Mouse (Mus musculus) NIH3T3 (cell line): ENCODE results near the gene P4ha2.

ENCODE experiments used
- DNase-seq: peaks from one replicate; pipeline ENCODE4 v3.0.0-alpha.2; 2012; ENCODE audit warnings: low read depth

P4ha2 gene

DNA sequence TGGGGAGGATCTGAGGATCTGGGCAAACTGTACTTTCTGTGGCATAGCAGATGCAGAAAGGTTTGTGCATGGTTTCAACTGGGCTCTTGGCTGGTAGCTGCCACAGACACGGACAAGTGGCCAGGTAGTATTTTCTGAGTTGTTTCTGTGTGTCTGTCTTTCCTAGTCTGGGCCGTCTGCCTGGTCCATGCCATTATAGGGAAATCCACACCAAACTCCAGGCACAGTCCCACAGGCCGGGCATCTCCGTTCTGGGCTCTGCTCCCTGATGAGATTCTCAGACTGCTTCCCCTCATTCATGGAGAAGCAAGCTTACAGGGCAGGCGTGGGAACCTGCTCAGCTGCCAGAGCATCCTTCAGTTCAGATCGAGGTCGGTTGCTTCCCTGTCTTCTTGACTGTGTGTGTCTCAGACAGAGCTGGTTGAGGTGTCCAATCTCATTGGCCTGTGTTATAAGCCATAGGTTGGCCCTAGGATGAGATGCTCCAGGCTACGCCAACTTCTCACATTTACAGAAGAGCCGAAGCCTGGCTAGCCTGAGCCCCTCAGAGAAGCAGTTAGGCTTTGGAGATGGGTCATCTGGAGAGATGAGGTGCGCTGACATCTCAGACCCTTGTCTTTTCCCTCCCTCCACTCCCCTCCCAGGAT is at the start of gene P4ha2:
P4ha2 (plus strand) TSS at position 51 of the 647 bp plus-strand sequence.
- no peak for DNase-seq

DNA sequence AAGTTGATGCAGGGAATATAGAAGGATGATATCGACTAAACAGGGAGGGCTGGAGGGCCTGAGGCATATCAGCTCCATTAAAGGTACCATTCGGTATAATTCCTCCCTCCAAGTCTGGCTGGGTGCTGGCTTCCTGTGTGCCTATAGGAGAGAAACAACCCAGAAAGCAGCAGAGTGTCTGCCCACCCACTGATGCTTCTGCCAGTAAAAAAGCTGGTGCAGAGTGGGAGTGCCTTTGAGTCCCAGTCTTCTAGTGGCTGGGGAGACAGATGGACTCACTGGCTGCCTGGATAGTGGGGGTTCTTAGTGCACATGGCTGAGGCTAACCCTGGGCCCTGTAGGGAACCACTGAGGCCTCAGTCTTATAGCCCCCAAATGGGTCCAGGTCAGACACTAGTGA is 49.7 kb upstream of the P4ha2 start:
- no peak for DNase-seq

DNA sequence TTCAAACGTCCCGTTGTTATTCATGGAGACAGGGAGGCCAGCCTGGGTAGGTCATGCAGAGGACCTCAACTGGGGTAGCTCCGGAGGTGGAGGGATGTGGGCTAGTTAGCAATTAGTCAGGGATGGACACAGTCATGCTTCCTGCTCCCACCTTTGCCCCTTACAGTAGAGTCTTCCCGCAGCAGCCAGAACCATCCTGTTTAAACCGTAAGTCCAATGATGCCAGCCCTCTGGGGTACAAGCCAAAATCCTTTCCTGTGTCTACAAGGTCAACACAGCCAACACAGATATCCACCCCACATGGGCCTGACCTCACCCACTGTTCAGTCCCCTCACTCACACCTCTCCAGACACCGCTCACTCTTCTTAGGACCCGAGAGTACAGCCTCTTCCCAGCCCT is 48.7 kb upstream of the P4ha2 start:
- DNase-seq, result no peak

DNA sequence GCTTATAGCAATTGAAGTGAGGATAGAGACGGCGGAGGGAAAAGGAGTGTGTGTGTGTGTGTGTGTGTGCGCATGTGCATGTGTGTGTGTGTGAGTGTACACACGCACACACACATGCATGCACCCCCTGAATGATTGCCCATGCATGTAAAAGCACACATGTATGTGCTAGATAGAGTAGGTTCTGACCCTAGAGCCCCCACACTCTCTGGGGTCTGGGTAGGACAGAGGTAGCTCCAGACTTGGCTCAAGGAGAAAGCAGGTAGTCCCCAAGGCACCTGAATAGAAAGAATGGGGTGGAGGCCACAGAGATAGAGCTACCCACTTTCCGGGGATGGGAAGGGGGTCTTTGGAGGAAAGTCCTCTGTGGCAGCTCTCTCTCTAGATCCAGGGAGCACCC is 47.8 kb upstream of the P4ha2 start:
- DNase-seq, result no peak

DNA sequence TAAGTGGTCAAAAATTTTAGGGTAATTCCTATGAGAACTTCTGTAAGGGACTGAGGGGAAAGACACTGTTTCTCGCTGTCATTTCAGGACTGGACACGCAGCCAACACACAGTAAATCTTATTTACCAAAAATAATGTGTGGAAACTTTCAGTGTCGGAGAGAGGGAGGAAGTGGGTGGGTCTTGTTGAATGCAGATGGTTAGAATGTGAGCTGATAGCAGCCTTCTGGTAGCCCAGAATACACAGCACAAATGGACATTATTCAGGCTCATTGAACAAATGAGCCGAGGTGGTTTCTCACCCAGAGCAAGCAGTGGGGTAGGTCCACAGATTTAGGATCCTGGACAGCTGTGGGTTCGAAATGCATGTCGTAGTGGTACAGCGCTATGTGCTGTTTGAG is 46.8 kb upstream of the P4ha2 start:
- DNase-seq, result no peak

DNA sequence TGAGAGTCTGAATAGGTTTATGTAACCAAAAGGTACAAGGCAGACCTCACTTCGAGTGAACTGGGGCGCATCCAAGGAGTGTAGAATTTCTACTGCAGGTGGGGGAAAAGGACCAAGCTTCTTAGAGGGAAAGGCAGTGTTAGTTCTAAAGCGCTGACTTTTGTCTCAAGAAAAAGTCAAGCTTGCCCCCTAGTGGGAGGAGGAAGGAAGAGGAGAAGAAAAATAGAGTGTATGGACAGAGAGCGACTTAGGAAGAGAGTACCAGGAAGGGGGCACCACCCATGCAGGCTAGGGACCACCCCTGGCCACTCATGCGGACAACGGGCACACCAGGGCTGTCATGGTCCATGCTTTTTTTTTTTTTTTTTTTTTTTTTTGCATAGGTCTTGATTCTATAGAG is 45.6 kb upstream of the P4ha2 start:
- peak; percentile 86 for DNase-seq

DNA sequence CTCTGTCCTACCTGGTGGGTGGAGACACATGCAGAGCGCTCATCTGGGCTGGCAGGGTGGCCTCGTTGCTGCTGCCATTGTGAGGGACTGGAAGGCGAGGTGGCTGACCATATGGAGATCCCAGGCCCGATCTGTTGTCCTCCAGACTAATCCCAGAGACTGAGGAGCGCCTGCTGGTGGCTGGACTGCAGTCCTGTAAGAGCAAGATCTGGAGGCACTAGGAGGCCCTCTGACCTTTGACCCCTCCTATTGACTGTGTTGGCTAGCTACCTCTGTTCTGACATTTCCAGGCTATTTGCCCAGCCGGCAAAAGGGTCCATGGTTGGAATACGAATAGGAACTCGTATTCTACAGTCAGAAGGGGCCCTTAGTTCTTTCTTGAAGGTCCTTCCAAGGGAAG is 43.8 kb upstream of the P4ha2 start:
- peak; percentile 34 for DNase-seq

DNA sequence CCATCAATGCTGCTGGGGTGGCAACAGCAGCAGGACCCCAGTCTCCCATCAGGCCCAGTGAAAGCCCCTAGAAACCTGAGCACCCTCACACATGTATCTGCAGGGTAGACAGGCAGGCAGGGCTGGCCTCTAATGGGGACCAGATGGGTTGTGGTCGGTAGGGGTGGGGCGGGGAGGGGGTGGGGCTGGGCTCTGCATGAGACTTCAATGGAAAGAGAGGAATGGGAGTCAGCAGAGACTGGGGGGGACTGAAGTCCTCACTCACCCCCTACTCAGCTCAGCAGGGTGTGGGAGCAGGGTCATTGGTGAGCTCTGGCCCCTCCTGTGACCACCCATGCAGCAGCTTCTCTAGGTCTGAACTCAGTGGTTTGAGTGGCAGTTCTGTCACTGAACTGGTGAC is 42.5 kb upstream of the P4ha2 start:
- peak; percentile 67 for DNase-seq

DNA sequence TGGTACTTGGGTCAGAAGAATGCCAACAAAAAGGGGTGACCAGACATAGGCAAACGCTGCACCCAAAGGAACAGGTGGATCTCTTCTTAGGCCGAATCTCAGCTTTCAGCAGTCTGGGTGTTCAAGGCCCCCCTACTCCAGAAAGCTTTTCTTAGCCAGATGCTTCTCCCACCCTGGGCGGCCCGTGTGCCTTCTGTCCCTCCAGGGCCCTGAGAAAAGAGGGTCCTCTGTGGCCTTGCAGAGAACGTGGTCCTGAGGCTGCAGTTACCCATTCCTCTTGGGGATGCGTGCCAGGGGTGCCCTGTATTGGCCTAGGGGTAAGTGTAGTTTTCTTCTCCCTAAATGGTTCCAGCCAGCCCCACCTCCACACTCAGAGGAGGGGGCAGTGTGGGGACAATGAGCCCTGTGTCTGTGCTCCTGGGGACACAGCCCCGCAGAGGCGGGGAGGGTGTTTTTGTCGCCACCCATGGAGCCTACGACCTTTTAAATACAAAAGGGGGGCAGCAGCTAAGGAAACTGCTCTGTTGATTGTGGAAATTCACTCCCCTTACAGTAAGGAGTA is 41.8 kb upstream of the P4ha2 start:
- DNase-seq, result no peak

DNA sequence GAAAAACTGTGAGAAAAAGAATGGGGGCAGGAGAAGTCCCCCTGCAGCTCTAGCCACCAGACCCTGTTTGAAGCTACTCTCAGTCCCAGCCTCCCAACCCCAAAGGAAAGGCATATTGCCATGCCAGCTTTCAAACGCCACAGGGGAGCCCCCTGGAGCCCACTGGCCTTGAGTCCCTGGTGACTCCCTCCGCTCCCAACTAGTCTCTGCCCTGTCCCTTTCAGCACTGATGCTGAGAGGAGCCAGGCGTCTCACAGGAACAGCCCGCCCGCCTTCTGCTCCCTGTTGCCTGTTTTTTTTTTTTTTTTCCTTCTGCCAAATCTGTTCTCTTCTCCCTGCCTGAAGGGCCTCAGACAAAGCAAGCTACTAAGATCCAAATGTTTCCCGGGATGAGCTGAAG is 41.3 kb upstream of the P4ha2 start:
- peak; percentile 36 for DNase-seq

DNA sequence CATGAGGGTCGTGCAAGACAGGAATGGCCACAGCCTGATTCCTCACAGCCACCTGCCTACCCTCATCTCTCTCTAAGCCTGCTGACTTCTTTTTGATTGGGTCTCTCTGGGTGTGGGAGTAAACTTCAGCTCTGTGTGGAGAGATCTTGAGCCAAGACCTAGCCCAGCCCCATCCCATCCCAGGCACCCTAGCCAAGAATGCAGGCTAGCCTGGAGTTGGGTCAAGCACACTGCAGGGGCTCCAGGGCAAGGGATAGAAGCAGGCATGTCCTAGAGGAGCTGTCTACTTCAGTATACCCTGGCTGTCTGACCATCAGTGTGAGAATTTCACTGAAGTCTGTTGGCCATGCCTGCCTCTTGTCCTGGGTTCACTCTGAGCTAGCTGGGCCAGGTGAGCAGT is 40.4 kb upstream of the P4ha2 start:
- no peak for DNase-seq

DNA sequence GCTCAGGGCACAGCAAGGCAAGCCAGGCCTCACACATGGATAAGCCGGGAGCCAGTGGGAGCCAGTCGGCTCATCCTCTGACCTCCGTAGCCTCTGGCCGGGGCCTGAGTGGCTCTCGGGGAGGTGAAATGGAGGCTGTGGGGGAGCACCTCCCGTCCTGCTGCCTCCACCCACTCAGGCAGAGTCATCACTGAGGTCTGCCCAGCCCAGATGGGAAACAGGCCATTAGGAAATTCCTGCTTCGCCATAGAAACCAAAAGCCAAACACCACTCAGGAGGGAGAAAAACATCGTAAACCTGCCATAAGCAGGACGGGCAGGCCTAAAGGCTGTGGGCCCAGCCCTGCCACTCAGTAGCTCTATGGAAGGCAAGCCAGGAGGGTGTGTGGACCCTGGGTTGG is 39.6 kb upstream of the P4ha2 start:
- peak; percentile 93 for DNase-seq

DNA sequence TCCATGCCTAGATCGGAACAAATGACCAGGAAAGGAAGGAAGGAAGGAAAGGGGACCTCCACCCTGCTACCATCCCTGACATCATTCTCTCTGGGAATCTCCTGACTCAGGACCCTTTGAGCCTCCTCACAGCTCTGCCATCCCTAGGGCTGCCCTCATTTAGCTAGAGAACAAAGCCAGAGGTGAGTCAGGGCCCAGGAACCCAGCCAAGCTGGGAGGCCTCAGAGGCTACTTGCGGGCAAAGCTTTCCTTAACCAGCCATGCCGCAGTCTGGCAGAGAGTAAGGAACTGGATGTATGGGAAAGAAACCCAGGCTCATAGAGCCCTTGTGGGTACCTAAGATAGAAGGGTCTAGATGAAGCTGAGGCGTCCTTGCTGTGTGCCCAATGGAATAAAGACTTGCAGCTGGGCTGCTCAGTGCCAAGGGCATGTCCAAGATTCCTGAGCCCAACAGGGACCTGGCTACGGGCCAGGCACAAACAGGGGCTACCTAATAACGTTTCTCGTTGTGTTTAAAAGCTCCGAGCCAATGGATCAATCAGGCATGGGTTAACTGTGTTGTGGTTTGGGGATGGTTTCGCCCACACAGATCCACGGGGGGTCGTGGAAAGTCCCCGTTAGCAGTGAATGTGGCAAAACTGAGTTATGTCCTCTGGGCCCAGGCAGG is 37.7 kb upstream of the P4ha2 start:
- peak; percentile 95 for DNase-seq

DNA sequence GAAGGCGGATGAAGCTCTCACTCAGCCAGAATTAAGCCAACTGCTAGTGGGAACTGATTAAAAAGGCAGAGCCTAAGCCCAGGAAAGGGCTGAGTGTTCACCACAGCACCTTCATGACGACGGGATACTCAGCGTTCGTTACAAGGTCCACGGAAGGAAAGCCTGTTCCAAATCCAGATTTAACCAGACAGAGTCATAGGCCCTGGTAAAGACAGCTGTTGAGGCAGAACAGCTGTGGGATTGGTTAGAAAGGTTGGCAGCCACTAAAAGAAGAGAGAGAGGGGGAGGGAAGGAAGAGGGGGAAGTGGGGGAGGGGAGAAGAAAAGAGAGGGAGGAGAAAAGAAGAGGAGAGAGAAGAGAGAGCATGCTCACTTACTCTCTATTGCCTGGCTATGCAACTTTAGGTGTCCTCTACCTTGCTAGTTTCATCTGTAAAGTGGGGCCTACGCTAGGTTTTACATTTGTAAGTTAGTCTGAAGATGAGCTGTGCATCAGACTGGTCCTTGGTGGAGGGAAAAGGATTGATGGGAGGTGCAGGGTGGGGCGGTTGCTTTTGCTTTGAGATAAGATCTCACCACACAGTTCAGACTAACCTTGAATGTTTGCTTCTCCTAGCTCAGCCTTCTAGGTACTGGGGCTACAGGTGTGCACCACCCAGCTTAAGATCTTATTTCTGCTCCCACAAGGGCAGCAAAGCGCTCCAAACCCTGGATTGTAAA is 37.0 kb upstream of the P4ha2 start:
- peak; percentile 53 for DNase-seq

DNA sequence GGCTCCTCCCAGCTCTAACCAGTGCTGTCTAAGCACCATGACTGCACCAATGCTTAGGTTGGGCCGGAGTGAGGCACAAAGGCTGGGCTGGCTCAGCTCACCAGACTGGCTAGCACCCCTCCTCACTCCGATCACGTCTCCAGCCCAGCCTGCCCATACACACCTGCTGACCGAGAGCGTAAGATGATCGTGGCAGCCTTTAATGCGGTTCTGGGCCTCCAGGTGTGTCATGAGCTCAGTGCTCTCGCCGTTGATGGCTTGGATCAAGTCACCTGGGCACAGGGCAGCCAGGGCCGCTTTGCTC is 36.5 kb upstream of the P4ha2 start:
- no peak for DNase-seq

DNA sequence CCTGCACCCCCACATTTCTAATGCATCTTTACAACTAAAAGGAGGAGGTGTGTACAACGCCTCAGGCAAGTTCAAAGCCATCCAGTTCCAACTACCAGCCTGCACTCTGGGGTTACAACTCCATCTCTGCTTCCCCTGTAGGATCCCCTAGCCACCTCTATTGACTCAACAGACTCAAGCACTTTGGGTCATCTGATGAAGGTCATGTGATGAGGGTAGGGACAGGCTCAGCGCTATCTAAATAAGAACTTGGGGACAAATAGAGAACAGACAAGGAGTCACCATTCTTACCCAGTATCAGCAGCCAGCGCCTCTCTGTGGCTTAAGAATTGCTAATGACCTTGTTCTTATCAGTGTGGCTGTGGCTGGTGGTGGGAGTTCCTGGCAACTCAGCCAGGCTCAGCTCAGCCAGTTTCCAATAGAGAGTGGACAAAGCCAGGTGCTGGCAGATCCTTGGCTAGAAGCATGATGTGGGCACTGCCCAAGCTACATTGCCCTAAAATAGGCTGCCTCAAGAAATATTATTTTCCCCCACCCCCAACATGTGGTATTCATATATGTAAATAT is 35.4 kb upstream of the P4ha2 start:
- no peak for DNase-seq

DNA sequence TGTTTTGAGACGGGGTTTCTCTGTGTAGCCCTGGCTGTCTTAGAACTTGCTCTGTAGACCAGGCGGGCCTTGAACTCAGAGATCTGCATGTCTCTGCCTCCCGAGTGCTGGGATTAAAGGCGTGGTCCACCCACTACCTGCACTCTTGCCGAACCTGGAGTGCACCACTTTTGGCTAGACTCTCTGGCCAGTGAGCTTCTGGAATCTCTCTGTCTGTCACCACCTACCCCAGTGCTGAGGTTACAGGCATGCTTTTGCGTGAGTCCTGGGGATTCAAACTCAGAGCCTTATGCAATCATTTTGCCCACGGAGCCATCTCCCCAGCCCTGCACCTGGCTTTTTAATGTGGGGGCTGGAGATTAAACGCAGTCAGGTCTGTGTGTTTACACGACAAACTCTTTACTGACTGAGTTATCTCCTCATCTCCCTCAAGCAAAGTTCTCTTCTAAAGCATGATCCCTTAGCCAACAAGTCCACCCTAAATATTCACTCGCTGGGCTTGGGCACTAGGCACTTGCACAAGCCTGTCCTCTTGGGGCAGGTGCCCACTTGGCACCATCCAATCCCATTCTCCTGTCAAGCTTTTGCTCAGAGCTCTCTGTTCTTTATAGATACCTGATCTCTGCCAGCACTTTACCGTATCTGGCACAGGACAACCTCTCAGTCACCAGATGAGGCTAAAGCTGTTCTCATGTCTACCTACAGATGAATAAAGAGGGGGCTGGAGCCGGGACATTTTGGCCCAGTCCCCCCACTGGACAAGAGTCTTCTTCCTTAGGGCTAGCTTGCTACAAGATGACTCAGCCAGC is 34.6 kb upstream of the P4ha2 start:
- DNase-seq, result no peak

DNA sequence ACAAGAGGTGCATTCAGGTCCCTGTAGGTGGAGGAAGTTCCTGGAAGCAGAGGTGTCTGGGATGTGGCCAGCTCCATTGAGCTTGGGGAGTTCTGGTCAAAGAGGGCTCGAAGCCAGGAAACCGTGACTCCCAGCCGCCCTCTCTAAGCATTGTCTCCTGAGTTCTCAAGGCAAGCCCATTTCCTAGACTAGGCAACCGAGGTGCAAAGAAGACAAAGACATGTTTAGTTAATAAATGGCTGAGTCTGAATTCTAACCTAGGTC is 34.0 kb upstream of the P4ha2 start:
- peak; percentile 46 for DNase-seq

DNA sequence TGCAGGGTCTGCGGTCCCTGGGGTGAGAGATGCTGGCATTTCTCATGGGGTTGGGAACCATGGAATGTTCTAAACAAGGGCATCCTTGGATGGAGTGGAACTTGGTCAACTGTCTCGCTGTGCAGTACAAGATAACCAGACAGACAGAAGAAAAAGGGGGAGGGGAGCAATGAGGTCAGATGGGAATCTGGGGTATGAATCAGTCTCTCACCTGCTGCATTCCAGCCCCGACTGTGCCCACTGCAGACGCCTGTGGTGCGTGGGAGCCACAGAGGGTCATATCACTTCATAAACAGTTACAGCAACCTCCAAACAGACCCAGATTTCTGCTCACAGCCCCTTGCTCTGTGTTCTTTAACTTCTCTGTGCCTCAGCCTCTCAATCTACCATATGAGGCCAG is 33.5 kb upstream of the P4ha2 start:
- no peak for DNase-seq

DNA sequence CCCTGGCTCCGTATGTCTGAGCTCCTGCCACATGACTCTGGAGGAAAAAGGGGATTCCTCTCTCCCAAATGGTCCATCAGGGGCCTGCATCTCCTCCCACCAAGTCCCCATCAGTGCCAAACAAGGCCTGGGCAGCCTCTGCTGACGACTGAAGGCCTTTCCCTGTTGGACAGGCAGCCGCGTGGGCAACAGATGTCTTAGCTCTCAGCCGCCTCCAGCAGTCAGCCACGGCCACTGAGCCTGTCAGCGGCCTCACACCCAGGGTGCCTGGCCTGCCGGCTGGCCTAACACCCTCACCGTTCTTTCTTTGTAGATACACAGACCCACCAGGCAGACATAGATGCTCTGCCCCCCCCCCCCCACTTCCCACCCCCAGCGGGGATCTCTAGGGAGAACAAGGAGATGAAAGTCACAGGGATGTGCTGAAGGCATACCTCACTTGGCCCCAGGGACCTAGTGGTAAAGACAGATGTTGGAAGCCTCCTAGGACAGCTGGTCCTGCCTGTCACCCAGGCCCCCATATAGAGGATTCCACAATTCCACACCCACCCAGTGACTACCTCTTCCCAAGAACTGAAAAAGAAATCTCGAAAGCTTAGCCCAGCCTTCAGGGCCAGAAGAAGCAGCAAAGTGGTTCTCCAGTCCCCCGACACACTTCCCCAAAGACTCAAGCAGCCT is 32.4 kb upstream of the P4ha2 start:
- DNase-seq, result no peak

DNA sequence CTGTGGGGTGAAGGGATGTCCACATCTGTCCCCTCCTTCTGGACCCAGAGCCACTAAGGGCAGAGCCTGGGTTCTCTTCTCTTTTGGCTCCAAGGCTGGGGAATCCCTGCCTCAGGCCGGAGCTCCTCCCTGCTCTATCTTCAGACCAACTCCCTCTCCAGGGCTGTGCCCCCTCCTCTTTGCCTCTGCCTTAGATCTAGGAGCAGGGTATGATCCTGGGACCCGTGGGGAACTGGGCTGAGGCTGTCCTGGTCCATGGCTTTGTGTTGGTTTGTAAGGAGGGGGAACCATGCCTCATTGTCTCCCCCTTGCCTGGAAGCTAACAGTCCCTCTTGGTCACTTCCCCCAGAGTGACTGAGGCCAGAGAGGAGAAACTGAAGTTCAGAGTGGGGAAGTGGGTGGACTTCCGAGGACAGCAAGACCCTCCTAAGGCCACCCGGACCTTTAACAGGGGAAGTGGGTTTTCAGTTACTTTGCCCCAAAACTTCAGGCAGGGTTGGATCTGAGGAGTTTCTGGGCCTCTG is 31.8 kb upstream of the P4ha2 start:
- no peak for DNase-seq
